Mouse (Mus musculus): ENCODE measurements at regions not wholly inside any gene's neighbourhood (a gene's known extent, or its start where the extent isn't known, plus 50 kb on each side); places are given as distances from the start of the nearest gene placed in this dataset.

DNA sequence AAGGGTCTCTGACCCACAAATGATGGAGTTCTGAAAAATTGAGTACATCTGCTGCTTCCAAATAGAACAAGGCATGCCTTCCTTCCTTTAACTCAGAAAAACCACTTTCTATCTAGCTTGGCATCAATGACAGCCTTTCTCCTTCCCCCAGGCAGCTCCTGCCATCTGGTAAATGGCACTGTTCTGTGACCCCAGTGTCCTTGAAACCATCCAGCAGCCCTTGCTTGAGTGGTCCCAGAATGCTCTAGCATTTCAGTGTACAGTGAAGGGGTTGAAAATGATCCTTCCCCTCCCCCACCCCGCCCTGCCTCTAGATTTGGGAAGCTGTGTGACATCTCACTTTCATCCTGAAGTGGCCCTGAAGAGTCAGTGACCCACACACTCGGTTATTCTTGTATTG is 152.3 kb downstream of the Gm9817 start:
- no peaks in the 10 kb centered on the region for H3K36me3 ChIP-seq
- ATAC-seq (replicated peaks) = no peak
- 69% methylated on average over 2 of the region's 2 CpGs for WGBS

DNA sequence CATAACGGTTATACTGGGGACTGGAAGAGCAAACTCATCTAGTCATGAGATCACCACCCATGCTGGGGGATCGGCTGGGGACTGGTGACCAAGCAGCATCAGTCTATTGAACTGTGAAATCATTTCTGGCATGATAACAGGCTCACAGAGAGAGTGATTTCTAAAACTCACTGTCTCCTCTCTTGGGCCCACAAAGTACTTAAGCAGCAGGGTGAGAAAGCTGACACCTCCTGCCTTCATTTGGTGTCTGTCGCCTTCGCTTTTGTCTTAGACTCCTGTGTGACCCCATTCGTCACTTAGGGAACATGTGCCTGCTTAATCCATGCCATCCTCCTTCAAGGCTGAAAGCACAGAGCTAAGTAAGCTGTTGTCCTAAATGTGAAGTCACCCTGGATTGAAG is 154.3 kb upstream of the Mylip start:
- Histone ChIP-seq H3K27me3 (no peaks in the 10 kb centered on the region), H3K27ac (replicated peaks) (no peak overlapping the region), H3K4me1 (peaks cover 9% of the 10 kb centered on the region), H3K36me3 (no peaks in the 10 kb centered on the region), H3K4me3 (no peak overlapping the region), H3K9ac (replicated peaks) (no peak overlapping the region), H3K9me3 (no peaks in the 10 kb centered on the region), H3K4me2 (replicated peaks) (no peak overlapping the region)
- WGBS = 47% methylated on average over 5 of the region's 5 CpGs
- no peak for ATAC-seq (replicated peaks)

More for the DNA sequence above, 152.3 kb downstream of the Gm9817 start:
- no peak overlapping the region for H3K27ac ChIP-seq (replicated peaks)
- H3K4me2 ChIP-seq (replicated peaks) = no peak overlapping the region
- no peak overlapping the region for H3K4me3 ChIP-seq
- H3K9ac ChIP-seq (replicated peaks) = no peak overlapping the region
- H3K4me1 ChIP-seq = no peaks in the 10 kb centered on the region
- no peaks in the 10 kb centered on the region for H3K27me3 ChIP-seq
- no peaks in the 10 kb centered on the region for H3K9me3 ChIP-seq

DNA sequence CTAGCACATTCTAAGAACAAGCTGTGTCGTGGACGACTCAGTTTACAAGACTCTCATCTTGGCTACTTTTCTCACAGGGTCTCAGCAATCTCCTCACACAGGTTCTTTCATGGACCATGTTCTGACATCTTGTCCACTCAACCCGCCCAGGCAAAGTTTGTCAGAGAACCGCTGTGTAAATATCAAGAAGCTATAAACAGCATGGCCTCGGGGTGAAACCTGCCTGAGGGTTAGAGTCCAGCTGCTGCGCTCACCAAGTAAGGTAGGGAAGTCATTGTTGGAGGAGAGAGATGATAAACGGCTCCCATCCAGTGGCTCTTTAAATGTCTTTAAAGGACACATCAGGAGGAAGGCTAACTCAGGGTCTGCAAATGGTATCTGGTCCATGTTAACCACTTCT is 151.3 kb upstream of the Mylip start:
- no peak for ATAC-seq (replicated peaks)
- no peak overlapping the region for H3K4me2 ChIP-seq (replicated peaks)
- H3K9ac ChIP-seq (replicated peaks) = no peak overlapping the region
- H3K36me3 ChIP-seq = no peaks in the 10 kb centered on the region
- WGBS = 90% methylated on average over 7 of the region's 7 CpGs
- H3K9me3 ChIP-seq = no peaks in the 10 kb centered on the region
- no peak overlapping the region for H3K27ac ChIP-seq (replicated peaks)
- H3K27me3 ChIP-seq = no peaks in the 10 kb centered on the region
- peaks cover 9% of the 10 kb centered on the region for H3K4me1 ChIP-seq
- no peak overlapping the region for H3K4me3 ChIP-seq

DNA sequence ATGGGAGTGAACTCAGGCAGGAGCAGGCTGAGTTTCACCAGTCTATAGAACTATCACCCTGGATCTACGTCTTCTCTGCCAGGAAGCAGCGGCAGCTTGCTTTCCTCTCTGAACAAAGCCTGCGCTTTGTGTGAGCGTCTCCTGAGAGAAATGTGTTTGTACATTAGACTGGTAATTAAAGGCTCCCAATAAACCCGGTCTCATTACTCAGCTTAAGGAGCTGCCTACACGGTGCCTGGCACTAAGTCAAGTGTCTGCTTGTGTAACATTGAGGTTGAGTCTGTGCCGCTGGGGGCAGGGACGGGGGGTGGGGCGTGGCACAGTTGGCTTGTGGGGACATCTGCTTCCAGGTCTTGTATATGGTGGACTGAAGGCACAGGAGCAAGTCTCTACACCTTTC is 150.4 kb upstream of the Mylip start:
- 0 out of 2 replicates have a peak overlapping the region, but pooled peaks have one; percentile 0 for H3K4me3 ChIP-seq
- H3K4me2 ChIP-seq (replicated peaks) = peak overlapping the region; percentile 26
- peak; percentile 64; the same call in 1 of the 2 replicates for ATAC-seq (replicated peaks)
- no peaks in the 10 kb centered on the region for H3K9me3 ChIP-seq
- no peak overlapping the region; the same call in 1 of the 2 replicates for H3K9ac ChIP-seq (replicated peaks)
- WGBS = 23% methylated on average over 9 of the region's 9 CpGs
- no peaks in the 10 kb centered on the region for H3K27me3 ChIP-seq
- 0 out of 2 replicates have a peak overlapping the region, but pooled peaks have one; percentile 28 for H3K27ac ChIP-seq (replicated peaks)
- no peaks in the 10 kb centered on the region for H3K36me3 ChIP-seq
- H3K4me1 ChIP-seq = peaks cover 9% of the 10 kb centered on the region

DNA sequence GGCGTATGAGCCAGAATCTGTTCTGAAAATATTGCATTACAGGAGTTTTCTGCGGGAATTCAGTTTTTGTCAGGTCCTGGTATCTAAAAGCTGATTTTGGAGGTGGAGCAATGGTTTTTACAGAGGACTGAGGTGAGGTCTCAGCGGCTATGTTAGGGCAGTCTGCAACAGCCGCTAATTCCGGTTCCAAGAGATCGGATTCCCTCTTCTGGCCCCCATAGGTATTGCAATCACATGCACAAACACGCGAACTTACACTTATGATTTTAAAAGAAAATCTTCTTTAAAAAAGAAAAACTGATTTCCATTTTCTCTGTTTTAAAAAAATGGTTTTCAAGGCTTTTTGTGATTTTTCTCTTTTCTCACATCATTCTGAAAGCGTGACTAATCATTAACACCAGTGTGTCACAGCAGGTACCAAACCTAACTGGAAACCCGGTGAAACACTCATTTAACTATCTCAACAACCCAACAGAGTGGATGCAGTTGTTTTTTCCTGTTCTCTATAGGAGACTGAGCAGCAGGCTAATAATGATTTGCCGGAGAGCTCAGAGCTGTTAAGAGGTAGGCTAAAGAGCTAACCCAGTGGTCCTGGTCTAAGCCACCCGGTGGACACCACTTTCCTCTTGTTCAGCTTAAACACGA is 149.4 kb upstream of the Mylip start:
- ATAC-seq (replicated peaks) = no peak
- 84% methylated on average over 13 of the region's 13 CpGs for WGBS
- Histone ChIP-seq H3K4me1 (peaks cover 9% of the 10 kb centered on the region), H3K27me3 (no peaks in the 10 kb centered on the region), H3K4me2 (replicated peaks) (no peak overlapping the region), H3K9ac (replicated peaks) (no peak overlapping the region), H3K4me3 (no peak overlapping the region), H3K9me3 (no peaks in the 10 kb centered on the region), H3K36me3 (no peaks in the 10 kb centered on the region), H3K27ac (replicated peaks) (no peak overlapping the region)

DNA sequence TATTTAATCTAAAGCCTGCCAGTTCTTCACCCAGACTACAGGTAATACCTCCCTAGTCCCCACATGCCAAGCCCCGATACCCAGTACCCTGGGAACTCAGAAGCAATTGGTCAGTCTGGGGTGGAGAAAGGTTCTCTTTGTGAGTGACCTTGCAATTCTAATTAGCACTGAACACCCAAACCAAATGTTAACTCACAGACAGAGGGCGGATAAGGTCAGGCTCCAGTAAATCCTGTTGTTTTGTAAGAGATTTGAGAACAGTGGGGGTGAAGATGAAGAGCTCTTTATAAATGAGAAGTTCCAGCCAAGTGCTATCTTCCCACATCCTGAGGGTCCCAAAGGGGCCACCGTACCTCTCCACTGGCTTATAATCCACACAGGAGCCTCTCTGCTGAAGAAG is 147.3 kb upstream of the Mylip start:
- no peak overlapping the region for H3K4me2 ChIP-seq (replicated peaks)
- no peak overlapping the region for H3K27ac ChIP-seq (replicated peaks)
- no peaks in the 10 kb centered on the region for H3K9me3 ChIP-seq
- H3K36me3 ChIP-seq = no peaks in the 10 kb centered on the region
- no peak overlapping the region for H3K4me3 ChIP-seq
- H3K27me3 ChIP-seq = no peaks in the 10 kb centered on the region
- H3K4me1 ChIP-seq = peaks cover 9% of the 10 kb centered on the region
- no peak for ATAC-seq (replicated peaks)
- H3K9ac ChIP-seq (replicated peaks) = no peak overlapping the region
- WGBS = 63% methylated on average over 3 of the region's 3 CpGs

DNA sequence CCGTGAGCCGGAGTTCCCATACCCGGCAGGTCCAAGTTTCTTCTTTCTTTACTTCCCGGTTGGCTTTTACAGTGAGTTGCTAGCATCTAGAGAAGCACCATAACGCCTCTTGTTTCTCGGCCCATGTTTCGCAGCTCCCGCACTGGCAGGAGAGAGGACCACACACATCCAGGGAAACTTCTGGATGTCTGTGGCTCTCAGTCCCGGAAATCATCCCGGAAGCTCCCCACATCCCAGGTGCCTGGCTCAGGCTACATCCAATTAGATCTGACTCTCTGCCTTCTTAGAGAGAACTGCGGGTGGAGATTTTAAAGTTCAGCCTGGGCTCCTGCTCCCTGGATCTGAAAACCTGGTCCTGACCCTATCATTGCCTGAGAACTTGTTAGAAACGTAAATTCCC is 146.8 kb upstream of the Mylip start:
- WGBS = 67% methylated on average over 12 of the region's 12 CpGs

DNA sequence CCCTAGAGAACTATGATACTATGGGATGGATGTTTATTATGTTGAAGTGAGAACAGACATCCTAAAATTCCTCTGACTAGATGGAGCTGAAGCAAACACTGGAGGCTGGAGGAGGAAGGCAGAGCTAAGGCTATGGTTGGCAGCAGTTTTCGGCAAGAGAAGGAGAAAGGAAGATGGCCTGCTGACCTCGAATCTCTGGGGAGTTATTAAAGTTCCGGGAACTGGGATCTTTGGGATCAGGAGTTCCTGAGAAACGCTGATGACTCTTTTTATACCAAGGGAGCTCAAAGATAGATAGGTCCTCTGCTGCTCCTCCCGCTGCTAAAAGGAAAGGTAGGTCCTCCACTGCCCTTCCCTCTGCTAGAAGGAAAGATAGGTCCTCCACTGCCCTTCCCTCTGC is 143.9 kb upstream of the Mylip start:
- H3K27ac ChIP-seq (replicated peaks) = no peak overlapping the region
- H3K9ac ChIP-seq (replicated peaks) = no peak overlapping the region
- 63% methylated on average over 5 of the region's 5 CpGs for WGBS
- no peaks in the 10 kb centered on the region for H3K27me3 ChIP-seq
- H3K9me3 ChIP-seq = no peaks in the 10 kb centered on the region
- H3K4me1 ChIP-seq = no peaks in the 10 kb centered on the region; the same call in 1 of the 2 replicates
- H3K36me3 ChIP-seq = no peaks in the 10 kb centered on the region
- no peak for ATAC-seq (replicated peaks)
- no peak overlapping the region for H3K4me3 ChIP-seq
- no peak overlapping the region for H3K4me2 ChIP-seq (replicated peaks)

More for the DNA sequence above, 146.8 kb upstream of the Mylip start:
- ATAC-seq (replicated peaks) = no peak
- no peaks in the 10 kb centered on the region for H3K36me3 ChIP-seq
- no peak overlapping the region for H3K27ac ChIP-seq (replicated peaks)
- H3K4me3 ChIP-seq = no peak overlapping the region
- H3K4me2 ChIP-seq (replicated peaks) = no peak overlapping the region
- no peak overlapping the region for H3K9ac ChIP-seq (replicated peaks)
- H3K9me3 ChIP-seq = no peaks in the 10 kb centered on the region
- peaks cover 9% of the 10 kb centered on the region for H3K4me1 ChIP-seq
- H3K27me3 ChIP-seq = no peaks in the 10 kb centered on the region

DNA sequence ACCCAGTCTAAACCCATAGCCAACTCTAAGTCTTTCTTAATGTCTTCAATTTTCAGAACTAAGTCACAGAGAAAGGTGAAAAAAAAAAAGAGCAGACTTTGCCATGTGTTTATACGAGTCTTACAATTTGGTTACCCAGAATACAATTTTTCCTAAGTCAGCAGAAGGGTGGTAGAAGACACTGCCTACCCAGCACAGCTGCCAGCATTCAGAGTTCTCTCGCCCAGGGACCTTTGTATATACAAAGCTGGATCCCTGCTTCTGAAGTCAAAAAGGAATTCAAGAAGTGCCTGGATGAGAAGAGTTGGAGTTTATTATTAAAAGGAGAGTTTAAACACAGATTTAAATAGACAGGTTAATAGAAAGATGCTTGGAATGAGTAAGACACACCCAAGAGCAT is 143.2 kb upstream of the Mylip start:
- no peaks in the 10 kb centered on the region for H3K9me3 ChIP-seq
- H3K4me2 ChIP-seq (replicated peaks) = no peak overlapping the region
- no peaks in the 10 kb centered on the region for H3K27me3 ChIP-seq
- no peak for ATAC-seq (replicated peaks)
- no peak overlapping the region for H3K4me3 ChIP-seq
- no peaks in the 10 kb centered on the region for H3K36me3 ChIP-seq
- no peak overlapping the region for H3K9ac ChIP-seq (replicated peaks)
- H3K27ac ChIP-seq (replicated peaks) = no peak overlapping the region
- H3K4me1 ChIP-seq = no peaks in the 10 kb centered on the region; the same call in 1 of the 2 replicates
- WGBS = 73% methylated on average over 2 of the region's 2 CpGs

DNA sequence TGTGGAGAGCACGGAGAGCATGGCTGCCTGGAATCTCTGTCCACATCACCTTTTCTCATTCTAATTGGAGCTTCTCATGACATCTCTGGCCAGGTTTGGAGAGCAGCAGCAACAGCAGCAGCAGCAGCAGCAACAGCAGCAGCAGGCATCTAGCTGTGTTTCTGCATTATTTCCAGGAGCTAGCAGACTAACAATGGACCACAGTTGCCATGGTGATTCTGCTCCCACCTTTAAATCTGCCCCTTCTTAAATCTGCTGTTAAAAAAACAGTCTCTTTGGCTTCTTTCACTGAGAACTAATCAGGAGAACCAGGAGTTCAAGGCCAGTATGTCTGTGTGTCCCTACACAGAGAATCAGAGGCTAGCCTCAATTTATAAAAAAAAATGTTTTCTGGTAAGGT is 139.5 kb upstream of the Mylip start:
- ATAC-seq (replicated peaks) = no peak
- Histone ChIP-seq H3K9me3 (no peaks in the 10 kb centered on the region), H3K9ac (replicated peaks) (no peak overlapping the region), H3K27ac (replicated peaks) (no peak overlapping the region), H3K4me1 (no peaks in the 10 kb centered on the region; the same call in 1 of the 2 replicates), H3K4me3 (no peak overlapping the region), H3K27me3 (no peaks in the 10 kb centered on the region), H3K36me3 (no peaks in the 10 kb centered on the region), H3K4me2 (replicated peaks) (no peak overlapping the region)
- 29% methylated on average over 1 of the region's 1 CpGs for WGBS

DNA sequence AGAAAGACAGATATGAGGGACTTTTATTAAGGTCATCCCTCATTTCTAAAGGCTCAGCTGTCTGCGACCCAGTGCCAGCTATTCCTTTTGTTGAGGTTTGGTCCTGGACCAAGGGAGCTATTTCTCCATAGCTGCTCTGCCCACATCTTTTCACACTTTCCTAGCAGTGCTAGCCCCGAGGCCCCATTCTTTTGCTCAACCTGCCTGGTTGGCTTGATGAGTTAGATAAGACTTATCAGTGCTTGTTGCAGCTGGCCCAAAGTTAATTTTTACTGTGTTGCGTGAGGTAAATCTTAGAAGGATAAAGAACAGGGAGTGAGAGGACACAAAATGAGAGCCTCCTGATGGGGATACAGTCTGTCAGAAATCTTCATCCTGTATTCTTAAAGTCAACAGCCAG is 138.5 kb upstream of the Mylip start:
- Histone ChIP-seq H3K27me3 (no peaks in the 10 kb centered on the region), H3K4me1 (no peaks in the 10 kb centered on the region; the same call in 1 of the 2 replicates), H3K9me3 (no peaks in the 10 kb centered on the region), H3K4me3 (no peak overlapping the region), H3K9ac (replicated peaks) (no peak overlapping the region), H3K4me2 (replicated peaks) (no peak overlapping the region), H3K36me3 (no peaks in the 10 kb centered on the region), H3K27ac (replicated peaks) (no peak overlapping the region)
- 76% methylated on average over 3 of the region's 3 CpGs for WGBS
- no peak for ATAC-seq (replicated peaks)

DNA sequence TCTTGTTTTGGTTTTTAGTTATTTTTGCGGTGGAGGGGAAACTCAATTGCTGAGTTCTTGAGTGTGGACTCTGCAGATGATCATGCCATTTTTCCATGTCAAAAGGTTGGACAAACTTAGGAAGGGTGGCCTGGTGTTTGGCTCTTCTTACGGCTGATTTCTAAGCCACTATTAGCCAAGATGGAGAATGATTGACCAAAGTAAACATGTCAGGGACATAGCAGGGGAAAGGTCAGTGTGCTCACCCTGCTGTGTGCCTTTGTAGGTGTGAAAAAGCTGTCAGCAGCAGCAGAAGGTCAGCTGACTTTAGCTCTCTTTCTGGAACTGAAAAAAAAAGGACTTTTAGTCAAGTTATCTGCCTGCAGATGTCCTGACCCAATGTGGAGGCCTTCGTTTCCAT is 137.4 kb upstream of the Mylip start:
- no peak for ATAC-seq (replicated peaks)
- Histone ChIP-seq H3K9ac (replicated peaks) (no peak overlapping the region), H3K27me3 (no peaks in the 10 kb centered on the region), H3K9me3 (no peaks in the 10 kb centered on the region), H3K4me3 (no peak overlapping the region), H3K4me1 (no peaks in the 10 kb centered on the region; the same call in 1 of the 2 replicates), H3K4me2 (replicated peaks) (no peak overlapping the region), H3K36me3 (no peaks in the 10 kb centered on the region), H3K27ac (replicated peaks) (no peak overlapping the region)
- WGBS = 90% methylated on average over 3 of the region's 3 CpGs

DNA sequence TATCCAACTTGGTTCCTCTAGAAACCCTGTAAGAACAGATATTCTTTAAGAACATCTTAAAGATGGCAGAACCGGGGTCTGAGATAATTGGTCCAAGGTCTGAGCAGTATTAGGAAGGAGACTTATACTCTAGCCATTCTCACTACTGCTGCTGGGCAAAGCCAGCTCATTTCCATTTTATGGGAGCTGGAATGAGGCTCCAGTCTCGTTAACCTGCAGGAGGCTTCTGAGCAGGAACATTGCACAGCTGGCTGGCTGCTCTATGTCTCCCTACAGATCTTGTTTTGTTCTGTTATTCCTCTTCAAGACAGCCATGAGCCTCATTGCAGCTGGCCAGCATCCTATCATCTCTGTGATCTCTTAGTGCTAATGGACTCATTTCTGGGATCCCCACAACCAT is 136.3 kb upstream of the Mylip start:
- H3K27me3 ChIP-seq = no peaks in the 10 kb centered on the region
- no peak overlapping the region for H3K9ac ChIP-seq (replicated peaks)
- H3K4me2 ChIP-seq (replicated peaks) = no peak overlapping the region
- H3K4me1 ChIP-seq = no peaks in the 10 kb centered on the region; the same call in 1 of the 2 replicates
- H3K27ac ChIP-seq (replicated peaks) = no peak overlapping the region
- no peaks in the 10 kb centered on the region for H3K9me3 ChIP-seq
- 45% methylated on average over 2 of the region's 2 CpGs for WGBS
- ATAC-seq (replicated peaks) = no peak
- H3K4me3 ChIP-seq = no peak overlapping the region
- no peaks in the 10 kb centered on the region for H3K36me3 ChIP-seq

Measured in forebrain, embryonic 15.5 days (tissue).